Mouse (Mus musculus): ENCODE measurements around the gene Nlgn3. TPM values are rescaled to one million over a fixed set of nuclear protein-coding genes. Genes with fewer than 3 reads are reported as not detected.

Nlgn3 gene
- polyA plus RNA-seq (2016; fragmentation: Nextera tagmentation; extraction: Ambion mirVana): 4.9 and 8.3 TPM in 2 replicates

DNA sequence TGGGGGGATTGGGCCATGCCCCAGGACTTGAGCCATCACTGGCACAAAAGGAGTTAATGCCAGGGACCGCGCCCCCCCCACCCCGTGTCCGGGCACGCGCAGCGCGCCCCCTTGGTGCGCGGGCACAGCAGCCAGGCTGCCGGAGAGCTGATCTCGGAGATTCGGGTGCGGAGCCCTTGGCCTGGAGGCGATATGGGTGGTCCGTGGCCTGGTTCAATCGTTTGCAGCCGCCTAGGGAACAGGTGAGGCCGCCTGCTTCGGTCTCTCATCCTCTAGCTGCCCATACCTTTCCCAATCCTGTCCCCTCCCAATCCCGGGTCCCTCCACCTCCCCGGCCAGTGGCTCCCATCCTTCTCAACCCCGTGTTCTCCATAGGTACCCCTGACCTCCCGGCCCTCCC is at the start of gene Nlgn3:
Gene Nlgn3, plus strand, starts transcription at position 114 of the 400 bp plus-strand sequence.
- no peaks in the 10 kb centered on the region for H3K9me3 ChIP-seq
- DNase-seq (ENCODE audit: low spot score): peak; percentile 54
- H3K36me3 ChIP-seq (replicated peaks): peaks cover 40% of the 10 kb centered on the region
- H3K4me3 ChIP-seq: peak within 1 kb of the TSS; percentile 53
- H3K27me3 ChIP-seq (replicated peaks; ENCODE audit: low read depth, poor library complexity, severe bottlenecking): peaks cover 99% of the 10 kb centered on the region
- WGBS: 26% methylated on average over 24 of the region's 24 CpGs
- peak within 1 kb of the TSS; percentile 76 for H3K27ac ChIP-seq (replicated peaks)
- peaks cover 47% of the 10 kb centered on the region for H3K4me1 ChIP-seq

DNA sequence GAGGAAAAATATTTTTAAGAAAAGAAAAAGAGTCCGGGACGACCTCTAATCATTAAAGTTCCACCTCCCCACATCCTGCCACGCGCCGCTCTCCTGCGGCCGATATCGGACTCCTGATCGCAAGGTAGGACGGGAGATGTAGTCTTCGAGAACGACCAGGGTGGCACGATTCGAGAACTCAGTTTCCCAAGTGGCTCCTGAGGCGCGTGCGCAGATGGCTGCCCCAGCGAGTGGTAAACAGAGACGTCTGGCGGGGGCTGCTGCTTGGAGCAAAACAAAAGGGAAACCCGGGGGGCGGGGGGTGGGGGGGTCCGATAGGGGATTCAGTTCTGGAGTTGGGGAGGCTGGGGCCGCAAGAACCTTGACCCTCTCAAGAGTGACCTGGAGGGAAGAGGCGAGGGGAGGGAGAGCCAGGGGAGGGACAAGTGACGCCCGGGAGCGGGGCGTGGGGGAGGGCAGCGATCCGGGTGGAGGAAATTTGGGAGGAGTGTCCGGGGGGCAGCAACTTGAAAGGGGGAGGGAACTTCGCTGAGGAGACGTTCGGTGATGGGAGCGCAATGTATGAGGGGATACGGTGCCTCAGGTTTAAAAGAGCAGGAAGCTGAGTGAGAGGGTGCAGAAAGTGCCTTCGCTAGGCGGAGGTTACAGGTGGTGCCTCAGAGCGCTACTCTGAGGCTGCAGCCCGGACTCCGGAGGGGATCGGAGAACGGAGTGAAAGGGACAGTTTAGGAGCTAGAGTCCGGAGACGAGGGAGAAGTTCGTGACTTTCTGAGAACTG is 44.8 kb upstream of the Nlgn3 start, which contains the start of gene Foxo4:
Gene Foxo4, plus strand, starts transcription at position 577 of the 778 bp plus-strand sequence.
- Histone ChIP-seq H3K27ac (replicated peaks) (peak within 1 kb of the TSS; percentile 85), H3K4me1 (peaks cover 20% of the 10 kb centered on the region), H3K36me3 (replicated peaks) (peaks cover 15% of the 10 kb centered on the region), H3K4me3 (peak within 1 kb of the TSS; percentile 66), H3K9me3 (no peaks in the 10 kb centered on the region), H3K27me3 (replicated peaks; ENCODE audit: low read depth, poor library complexity, severe bottlenecking) (peaks cover 35% of the 10 kb centered on the region)
- peak; percentile 89 for DNase-seq (ENCODE audit: low spot score)
- 22% methylated on average over 47 of the region's 47 CpGs for WGBS

DNA sequence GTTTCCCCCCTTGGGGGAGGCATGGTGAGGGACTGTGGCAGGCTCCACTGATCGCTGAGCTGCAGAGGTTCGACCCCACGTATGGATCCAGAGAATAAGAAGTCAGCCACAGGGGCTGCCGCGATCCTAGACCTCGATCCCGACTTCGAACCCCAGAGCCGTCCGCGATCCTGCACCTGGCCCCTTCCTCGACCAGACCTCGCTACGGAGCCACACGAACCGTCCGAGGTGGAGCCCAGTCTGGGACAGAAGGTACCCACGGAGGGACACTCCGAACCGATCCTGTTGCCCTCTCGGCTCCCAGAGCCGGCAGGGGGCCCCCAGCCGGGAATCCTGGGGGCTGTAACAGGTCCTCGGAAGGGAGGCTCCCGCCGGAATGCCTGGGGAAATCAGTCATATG is 44.2 kb upstream of the Nlgn3 start:
- no peaks in the 10 kb centered on the region for H3K9me3 ChIP-seq
- H3K4me3 ChIP-seq: peak overlapping the region; percentile 66
- peak overlapping the region; percentile 85 for H3K27ac ChIP-seq (replicated peaks)
- peaks cover 40% of the 10 kb centered on the region for H3K27me3 ChIP-seq (replicated peaks; ENCODE audit: low read depth, poor library complexity, severe bottlenecking)
- DNase-seq (ENCODE audit: low spot score): peak; percentile 31
- H3K36me3 ChIP-seq (replicated peaks): peaks cover 15% of the 10 kb centered on the region
- 6% methylated on average over 26 of the region's 26 CpGs for WGBS
- H3K4me1 ChIP-seq: peaks cover 26% of the 10 kb centered on the region

DNA sequence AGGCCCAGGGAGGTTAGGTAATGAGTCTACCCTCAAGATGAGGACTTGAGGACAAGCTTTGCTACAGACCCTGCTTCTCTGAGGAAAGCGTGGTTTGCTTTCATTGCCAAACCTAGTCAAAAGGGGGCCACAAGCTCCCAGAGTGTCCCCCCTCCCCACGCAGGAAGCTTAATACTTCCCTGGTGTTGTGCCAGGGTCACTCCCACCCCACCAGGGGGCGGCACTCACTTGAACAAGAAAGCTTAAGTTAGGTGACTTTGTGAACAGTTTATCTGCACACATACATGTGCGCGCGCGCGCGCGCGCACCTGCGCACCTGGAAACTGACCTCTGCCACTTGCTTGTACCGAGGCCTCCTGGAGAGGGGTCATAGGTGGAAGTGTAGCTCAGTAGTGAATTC is 42.4 kb upstream of the Nlgn3 start:
- no peaks in the 10 kb centered on the region for H3K9me3 ChIP-seq
- no peak overlapping the region for H3K4me3 ChIP-seq
- peaks cover 42% of the 10 kb centered on the region for H3K4me1 ChIP-seq
- H3K36me3 ChIP-seq (replicated peaks): peaks cover 15% of the 10 kb centered on the region
- H3K27ac ChIP-seq (replicated peaks): no peak overlapping the region
- 87% methylated on average over 13 of the region's 13 CpGs for whole genome bisulfite sequencing
- H3K27me3 ChIP-seq (replicated peaks; ENCODE audit: low read depth, poor library complexity, severe bottlenecking): peaks cover 52% of the 10 kb centered on the region
- peak; percentile 14 for DNase-seq (ENCODE audit: low spot score)

DNA sequence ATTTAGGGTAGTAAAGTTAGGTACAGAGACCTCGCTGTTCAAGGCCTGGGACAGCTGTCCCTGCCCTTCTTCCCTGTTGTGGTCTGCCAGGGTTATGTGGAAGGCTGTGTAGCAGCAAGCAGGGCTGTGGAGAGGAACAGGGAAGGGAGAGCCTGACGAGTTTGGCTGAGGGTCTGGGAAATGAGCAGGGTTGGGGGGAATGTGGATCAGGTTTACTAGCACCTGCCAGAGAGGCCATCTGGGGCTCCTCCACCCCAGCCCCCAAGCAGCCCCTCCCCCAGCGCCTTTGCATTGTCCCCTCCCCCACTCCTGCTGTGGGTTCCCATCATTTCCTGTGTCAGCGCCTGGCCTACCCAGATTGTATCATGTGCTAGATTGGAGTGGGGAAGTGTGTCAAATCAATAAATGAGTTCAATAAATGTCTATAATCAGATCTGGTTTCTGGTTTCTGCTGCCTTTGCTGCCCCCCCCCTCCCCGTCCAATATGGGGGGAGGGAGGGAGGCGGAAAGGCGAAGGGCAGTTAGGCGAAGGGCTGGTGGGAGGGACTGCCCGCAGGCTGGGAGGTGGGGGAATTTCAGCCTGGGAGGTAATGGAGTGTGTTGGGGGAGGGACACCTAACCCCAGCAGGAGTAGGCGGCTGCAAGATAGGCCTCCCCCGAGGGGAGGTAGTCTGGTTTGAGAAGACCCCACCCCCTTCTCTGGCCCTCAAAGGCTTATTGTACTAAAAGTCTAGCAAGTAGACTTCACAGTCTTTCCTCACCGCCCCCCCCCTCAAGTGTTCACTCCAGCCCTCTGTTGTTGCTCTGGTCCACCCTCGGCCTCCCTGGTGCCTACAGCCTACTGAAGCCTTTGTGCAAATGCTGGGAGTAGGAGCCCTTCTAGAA is 38.3 kb upstream of the Nlgn3 start:
- DNase-seq (ENCODE audit: low spot score): peak; percentile 82
- Histone ChIP-seq H3K27ac (replicated peaks) (peak overlapping the region; percentile 86), H3K9me3 (no peaks in the 10 kb centered on the region), H3K27me3 (replicated peaks; ENCODE audit: low read depth, poor library complexity, severe bottlenecking) (peaks cover 66% of the 10 kb centered on the region), H3K4me3 (peak overlapping the region; percentile 26; the same call in 1 of the 2 replicates), H3K36me3 (replicated peaks) (peaks cover 15% of the 10 kb centered on the region), H3K4me1 (peaks cover 53% of the 10 kb centered on the region)
- WGBS: 11% methylated on average over 13 of the region's 13 CpGs

DNA sequence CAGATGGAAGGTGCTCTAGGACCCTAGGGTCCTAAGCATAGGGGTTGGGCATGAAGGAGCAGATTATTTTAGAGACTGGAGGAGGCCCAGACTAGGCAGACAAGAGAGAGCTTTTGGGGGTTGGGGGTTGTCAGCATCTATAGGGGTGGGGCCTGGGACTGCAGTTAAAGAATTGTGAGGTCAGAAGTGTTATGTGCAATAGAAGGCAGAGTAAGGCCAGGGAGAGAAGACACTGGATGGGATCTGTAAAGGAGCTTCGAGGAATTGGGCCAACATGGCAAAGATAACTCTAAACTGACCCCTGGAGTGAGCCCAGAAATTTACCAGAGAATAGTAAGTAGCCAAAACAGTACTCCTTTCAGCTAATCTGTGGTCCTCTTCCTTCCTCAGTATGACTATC is 35.1 kb upstream of the Nlgn3 start, which contains the start of gene Gm614:
Gene Gm614, minus strand, starts transcription at position 101 of the 400 bp plus-strand sequence.
- H3K36me3 ChIP-seq (replicated peaks): peaks cover 1% of the 10 kb centered on the region
- peaks cover 45% of the 10 kb centered on the region for H3K4me1 ChIP-seq
- no peak for DNase-seq (ENCODE audit: low spot score)
- peaks cover 71% of the 10 kb centered on the region for H3K27me3 ChIP-seq (replicated peaks; ENCODE audit: low read depth, poor library complexity, severe bottlenecking)
- H3K9me3 ChIP-seq: no peaks in the 10 kb centered on the region
- H3K4me3 ChIP-seq: no peak within 1 kb of the TSS
- H3K27ac ChIP-seq (replicated peaks): no peak within 1 kb of the TSS; the same call in 1 of the 2 replicates
- WGBS: 100% methylated on average over 1 of the region's 1 CpGs

DNA sequence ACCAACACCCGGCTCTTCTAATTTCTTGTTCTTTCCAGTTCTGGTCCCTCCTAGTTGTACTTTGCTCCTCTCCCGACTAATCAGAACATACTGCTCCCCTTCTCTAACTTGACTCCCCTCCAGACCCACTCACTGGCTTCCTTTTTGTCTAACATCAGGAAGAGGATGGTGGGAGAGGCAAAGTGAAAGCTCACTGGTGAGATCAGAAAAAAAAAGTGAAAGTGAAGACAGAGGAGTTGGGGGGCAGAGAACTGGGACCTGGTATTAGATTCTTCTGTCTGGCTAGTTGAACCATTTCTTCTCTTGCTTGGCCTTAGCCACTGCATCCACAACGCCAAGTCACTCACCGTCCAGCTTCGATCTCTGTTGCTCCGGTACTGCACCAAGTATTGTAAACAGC is 32.3 kb upstream of the Nlgn3 start:
- Histone ChIP-seq H3K4me3 (no peak overlapping the region), H3K4me1 (peaks cover 22% of the 10 kb centered on the region), H3K36me3 (replicated peaks) (no peaks in the 10 kb centered on the region), H3K9me3 (no peaks in the 10 kb centered on the region), H3K27me3 (replicated peaks; ENCODE audit: low read depth, poor library complexity, severe bottlenecking) (peaks cover 59% of the 10 kb centered on the region), H3K27ac (replicated peaks) (no peak overlapping the region)
- DNase-seq (ENCODE audit: low spot score): no peak
- 95% methylated on average over 6 of the region's 6 CpGs for WGBS

DNA sequence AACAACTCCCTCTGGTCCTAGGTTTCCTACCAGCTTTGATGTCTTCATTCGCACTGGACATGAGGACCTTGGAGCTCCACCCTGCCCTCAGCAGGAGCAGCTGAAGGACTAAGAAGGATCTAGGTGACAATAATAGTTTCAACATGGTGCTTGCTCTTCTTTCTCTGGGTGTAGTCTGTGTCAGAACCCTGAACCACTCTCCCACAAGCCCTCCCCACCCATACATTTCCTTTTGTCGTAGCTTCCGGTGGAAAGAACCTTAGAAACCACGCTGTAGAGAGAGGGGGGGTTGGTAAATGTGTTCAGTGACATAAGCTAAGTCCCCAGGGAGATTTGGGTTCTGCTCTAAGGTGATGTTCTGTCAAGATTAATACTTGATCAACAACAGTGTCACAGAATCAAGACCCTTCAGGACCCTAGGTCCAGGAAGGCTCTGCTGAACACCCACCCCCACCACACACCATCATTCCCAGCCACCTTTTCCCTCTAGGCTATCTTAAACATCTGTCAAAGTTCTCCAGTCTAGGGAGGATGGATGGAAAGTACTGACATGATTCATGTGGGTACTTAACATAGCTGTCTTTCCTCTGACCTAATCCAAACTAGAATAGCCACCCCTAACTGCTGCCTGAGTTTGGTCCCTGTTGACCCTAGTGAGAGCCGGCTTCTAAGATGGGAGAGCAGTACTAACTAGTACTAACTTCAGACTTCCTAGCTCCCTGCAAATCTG is 30.8 kb upstream of the Nlgn3 start, which contains the start of gene Il2rg:
Gene Il2rg, minus strand, starts transcription at position 231 of the 730 bp plus-strand sequence.
- Histone ChIP-seq H3K4me1 (peaks cover 20% of the 10 kb centered on the region), H3K4me3 (no peak within 1 kb of the TSS), H3K27me3 (replicated peaks; ENCODE audit: low read depth, poor library complexity, severe bottlenecking) (peaks cover 67% of the 10 kb centered on the region), H3K36me3 (replicated peaks) (no peaks in the 10 kb centered on the region), H3K27ac (replicated peaks) (no peak within 1 kb of the TSS), H3K9me3 (no peaks in the 10 kb centered on the region)
- DNase-seq (ENCODE audit: low spot score): no peak
- 76% methylated on average over 5 of the region's 5 CpGs for WGBS

DNA sequence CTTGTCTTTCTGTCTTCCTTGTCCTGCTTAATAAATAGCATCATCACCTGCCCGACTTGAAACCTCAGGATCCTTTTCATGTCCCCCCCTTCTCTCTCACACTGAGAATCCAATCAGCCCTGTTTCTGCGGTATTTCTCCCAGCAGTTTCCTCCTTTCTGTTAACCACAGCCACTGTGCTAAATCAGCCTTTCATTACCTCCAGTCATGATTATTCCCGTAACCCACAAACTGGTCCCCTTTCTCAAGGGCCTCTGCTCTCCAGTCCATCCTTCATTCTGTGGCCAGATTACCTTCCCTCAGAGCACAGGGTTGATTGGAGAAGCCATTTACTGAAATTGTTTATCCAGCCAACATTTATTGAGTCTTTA is 30.2 kb upstream of the Nlgn3 start, which contains the start of gene Gm20489:
Gene Gm20489, minus strand, starts transcription at position 269 of the 370 bp plus-strand sequence.
- Histone ChIP-seq H3K4me3 (no peak within 1 kb of the TSS), H3K4me1 (peaks cover 23% of the 10 kb centered on the region), H3K36me3 (replicated peaks) (no peaks in the 10 kb centered on the region), H3K27ac (replicated peaks) (no peak within 1 kb of the TSS), H3K9me3 (no peaks in the 10 kb centered on the region), H3K27me3 (replicated peaks; ENCODE audit: low read depth, poor library complexity, severe bottlenecking) (peaks cover 68% of the 10 kb centered on the region)
- no peak for DNase-seq (ENCODE audit: low spot score)
- 74% methylated on average over 3 of the region's 3 CpGs for WGBS

DNA sequence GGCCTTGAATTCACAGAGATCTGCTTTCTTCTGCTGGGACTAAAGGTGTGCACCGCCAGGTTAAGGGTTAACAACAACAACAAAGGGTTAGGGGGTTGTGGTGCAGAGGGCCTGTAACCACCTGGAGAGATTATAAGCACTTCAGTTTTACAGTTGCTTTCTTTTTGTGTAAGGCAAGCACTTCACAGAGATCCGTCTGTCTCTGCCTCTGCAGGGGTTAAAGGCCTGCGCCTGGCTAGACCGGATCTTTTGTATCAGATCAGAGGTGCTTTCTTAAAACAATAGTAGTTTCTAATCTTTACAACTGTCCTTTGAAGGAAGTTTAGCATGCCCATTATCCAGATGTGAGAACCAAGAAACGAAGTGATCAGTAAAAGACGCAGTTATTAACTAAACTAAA is 25.6 kb upstream of the Nlgn3 start:
- 25% methylated on average over 6 of the region's 6 CpGs for WGBS
- Histone ChIP-seq H3K4me3 (peak overlapping the region; percentile 65), H3K27me3 (replicated peaks; ENCODE audit: low read depth, poor library complexity, severe bottlenecking) (peaks cover 62% of the 10 kb centered on the region), H3K9me3 (no peaks in the 10 kb centered on the region), H3K4me1 (peaks cover 14% of the 10 kb centered on the region; the same call in 1 of the 2 replicates), H3K27ac (replicated peaks) (peak overlapping the region; percentile 89), H3K36me3 (replicated peaks) (peaks cover 27% of the 10 kb centered on the region)
- DNase-seq (ENCODE audit: low spot score): no peak

DNA sequence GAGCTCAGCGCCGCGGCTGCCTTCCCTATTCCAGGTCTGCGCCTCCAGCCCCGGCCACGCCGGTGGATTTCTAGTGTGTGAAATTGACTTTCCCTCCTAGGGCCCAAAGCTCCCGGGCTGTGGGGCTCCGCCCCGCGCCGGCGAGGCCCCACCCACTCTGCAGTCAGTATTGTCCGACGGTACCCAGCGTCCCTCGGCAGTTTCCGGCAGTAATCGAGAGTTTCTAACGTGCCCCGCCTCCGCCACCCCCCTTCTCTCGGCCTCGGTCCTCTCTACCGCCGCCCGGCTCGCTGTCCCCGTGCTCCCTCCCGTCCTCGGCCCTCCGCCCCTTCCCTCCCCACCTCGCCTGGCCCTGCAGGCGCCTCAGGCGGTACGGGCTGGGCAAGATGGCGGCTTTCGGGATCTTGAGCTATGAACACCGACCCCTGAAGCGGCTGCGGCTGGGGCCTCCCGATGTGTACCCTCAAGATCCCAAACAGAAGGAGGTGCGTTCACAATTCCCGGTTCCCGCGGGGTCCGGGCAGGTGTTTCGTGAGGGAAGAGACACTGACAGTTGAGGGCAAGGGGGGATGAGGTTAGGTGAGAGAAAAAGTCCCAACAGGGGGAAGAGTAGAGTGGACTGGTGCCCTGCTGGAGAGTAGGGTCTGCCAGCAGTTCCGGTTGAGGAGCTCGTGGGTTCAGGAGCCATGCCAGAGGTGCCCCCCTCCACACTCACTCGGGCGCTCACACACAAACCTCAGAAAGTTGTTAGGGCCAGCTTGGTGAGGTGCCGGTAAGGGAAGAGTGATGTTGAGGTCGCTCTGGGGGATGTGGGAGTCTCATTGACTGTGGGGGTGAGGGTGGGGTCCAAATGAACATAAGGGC is 24.9 kb upstream of the Nlgn3 start, which contains the start of gene Med12:
Gene Med12, plus strand, starts transcription at position 156 of the 864 bp plus-strand sequence.
- DNase-seq (ENCODE audit: low spot score): peak; percentile 92
- Histone ChIP-seq H3K27ac (replicated peaks) (peak within 1 kb of the TSS; percentile 89), H3K27me3 (replicated peaks; ENCODE audit: low read depth, poor library complexity, severe bottlenecking) (peaks cover 55% of the 10 kb centered on the region), H3K4me3 (peak within 1 kb of the TSS; percentile 65), H3K9me3 (no peaks in the 10 kb centered on the region), H3K36me3 (replicated peaks) (peaks cover 34% of the 10 kb centered on the region), H3K4me1 (peaks cover 14% of the 10 kb centered on the region; the same call in 1 of the 2 replicates)
- 20% methylated on average over 54 of the region's 54 CpGs for WGBS

Measured in embryonic facial prominence, embryonic 10.5 days (tissue).